Mouse (Mus musculus): Measurements from ENCODE around the gene Il5. TPM values are rescaled to one million over a fixed set of nuclear protein-coding genes. Genes with fewer than 3 reads are reported as not detected.

Il5 gene
- polyA plus RNA-seq, 1 experiment from 2014 or later = not detected

DNA sequence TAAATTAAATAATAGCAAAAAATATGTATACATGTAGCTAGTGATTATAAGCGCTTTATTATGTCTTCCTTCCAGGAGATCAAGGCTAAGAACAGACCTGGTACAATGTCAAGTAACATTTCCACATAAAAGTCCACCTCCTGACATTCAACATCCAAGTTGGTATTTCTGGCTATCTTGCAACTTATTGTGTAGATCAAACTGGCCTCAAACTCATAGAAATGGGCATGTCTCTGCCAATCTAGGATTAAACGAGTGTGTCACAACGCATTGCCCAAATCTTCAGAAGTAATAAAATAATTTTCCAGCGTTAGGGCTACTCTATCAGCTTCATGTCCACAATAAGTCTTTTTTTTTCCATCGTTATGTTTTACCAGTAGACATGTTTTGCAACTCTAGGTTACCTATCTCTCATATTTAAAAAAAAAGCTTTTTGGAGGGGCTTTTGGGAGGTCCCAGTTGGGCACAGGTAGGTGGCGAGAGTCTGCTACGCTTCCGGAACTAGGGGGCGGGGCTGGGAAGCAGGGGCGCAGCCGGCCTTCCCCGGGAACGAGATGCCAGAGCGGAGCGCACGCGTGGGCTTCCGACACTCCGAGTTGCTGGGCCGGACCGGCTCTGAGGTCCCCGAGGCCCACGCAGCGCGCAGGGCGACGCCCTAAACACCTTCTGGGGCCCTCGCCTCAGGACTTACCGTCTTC lies 14.2 kb upstream of the Il5 start:
- H3K9ac ChIP-seq (ENCODE audit: low read depth, low read length) = peak overlapping the region; percentile 87
- H3K9me3 ChIP-seq (replicated peaks; ENCODE audit: control insufficient read depth, low read length) = no peaks in the 10 kb centered on the region
- ATAC-seq (replicated peaks; ENCODE audit: insufficient number of reproducible peaks, low FRiP score, low TSS enrichment) = peak; percentile 66; the same call in 1 of the 2 replicates
- 0 out of 2 replicates have a peak, but pooled peaks cover 3% of the 10 kb centered on the region for H3K36me3 ChIP-seq (ENCODE audit: control insufficient read depth, insufficient read depth, low read length)
- no peaks in the 10 kb centered on the region for H3K4me1 ChIP-seq (ENCODE audit: control insufficient read depth, insufficient read depth, low read length)
- H3K4me3 ChIP-seq (ENCODE audit: low read depth, low read length) = peak overlapping the region; percentile 82
- H3K27ac ChIP-seq (ENCODE audit: low read depth, low read length) = peak overlapping the region; percentile 87
- peak overlapping the region; percentile 82 for H3K4me2 ChIP-seq
- 7% methylated on average over 29 of the region's 29 CpGs for WGBS (ENCODE audit: insufficient replicate concordance)
- no peaks in the 10 kb centered on the region for H3K27me3 ChIP-seq (ENCODE audit: control insufficient read depth, insufficient read depth, low read length)

GRCm38 (mm10) chr11:53706934-53707717 lies 13.5 kb upstream of the Il5 start, which contains the start of gene Rad50:
Gene Rad50 (minus strand): TSS chr11:53707319.
- Histone ChIP-seq H3K9ac (ENCODE audit: low read depth, low read length) (peak within 1 kb of the TSS; percentile 87), H3K4me1 (ENCODE audit: control insufficient read depth, insufficient read depth, low read length) (no peaks in the 10 kb centered on the region), H3K4me3 (ENCODE audit: low read depth, low read length) (peak within 1 kb of the TSS; percentile 82), H3K9me3 (replicated peaks; ENCODE audit: control insufficient read depth, low read length) (no peaks in the 10 kb centered on the region), H3K27ac (ENCODE audit: low read depth, low read length) (peak within 1 kb of the TSS; percentile 87), H3K4me2 (peak within 1 kb of the TSS; percentile 82), H3K36me3 (ENCODE audit: control insufficient read depth, insufficient read depth, low read length) (no peaks in the 10 kb centered on the region), H3K27me3 (ENCODE audit: control insufficient read depth, insufficient read depth, low read length) (no peaks in the 10 kb centered on the region)
- peak; percentile 91 for ATAC-seq (replicated peaks; ENCODE audit: insufficient number of reproducible peaks, low FRiP score, low TSS enrichment)
- WGBS (ENCODE audit: insufficient replicate concordance) = 3% methylated on average over 55 of the region's 55 CpGs

DNA sequence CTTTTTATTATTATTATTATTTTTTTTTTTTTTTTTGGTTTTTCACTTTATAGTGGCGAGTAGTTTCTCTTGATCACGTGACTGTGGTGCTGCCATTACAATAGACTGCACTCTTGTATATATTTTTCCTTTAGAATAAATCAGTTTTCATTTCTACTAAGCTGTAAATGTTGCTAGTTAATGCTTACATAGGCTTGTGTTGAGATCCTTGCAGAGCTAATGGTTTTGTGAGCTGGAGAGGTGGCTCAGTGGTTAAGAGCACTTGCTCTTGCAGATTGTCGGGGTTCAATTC lies 12.9 kb upstream of the Il5 start:
- H3K9me3 ChIP-seq (replicated peaks; ENCODE audit: control insufficient read depth, low read length) = no peaks in the 10 kb centered on the region
- H3K4me3 ChIP-seq (ENCODE audit: low read depth, low read length) = peak overlapping the region; percentile 82
- peak overlapping the region; percentile 82 for H3K4me2 ChIP-seq
- peak overlapping the region; percentile 87 for H3K9ac ChIP-seq (ENCODE audit: low read depth, low read length)
- H3K4me1 ChIP-seq (ENCODE audit: control insufficient read depth, insufficient read depth, low read length) = no peaks in the 10 kb centered on the region
- no peaks in the 10 kb centered on the region for H3K27me3 ChIP-seq (ENCODE audit: control insufficient read depth, insufficient read depth, low read length)
- H3K27ac ChIP-seq (ENCODE audit: low read depth, low read length) = no peak overlapping the region
- WGBS (ENCODE audit: insufficient replicate concordance) = 83% methylated on average over 3 of the region's 3 CpGs
- no peak for ATAC-seq (replicated peaks; ENCODE audit: insufficient number of reproducible peaks, low FRiP score, low TSS enrichment)
- H3K36me3 ChIP-seq (ENCODE audit: control insufficient read depth, insufficient read depth, low read length) = no peaks in the 10 kb centered on the region

DNA sequence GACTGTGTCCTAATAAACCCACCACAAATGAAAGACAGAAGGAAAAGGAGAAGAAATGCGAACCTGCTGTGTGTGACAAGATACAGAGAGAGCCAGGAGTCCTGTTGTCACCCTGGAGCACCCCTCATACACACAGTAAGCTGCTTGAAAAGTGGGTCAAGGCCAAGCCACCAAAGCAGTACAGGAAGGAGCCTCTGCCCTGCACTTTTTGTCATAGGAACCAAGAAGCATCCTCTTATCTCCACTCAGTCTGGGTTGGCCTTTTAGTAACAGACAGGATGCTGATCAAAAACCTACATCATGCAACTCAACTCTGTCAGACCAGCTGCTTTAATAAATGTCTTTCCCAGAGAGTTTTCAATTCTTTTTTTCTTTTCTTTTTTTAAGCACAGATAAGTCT lies 893 bp upstream of the Il5 start:
- Histone ChIP-seq H3K27me3 (ENCODE audit: control insufficient read depth, insufficient read depth, low read length) (no peaks in the 10 kb centered on the region), H3K9ac (ENCODE audit: low read depth, low read length) (no peak overlapping the region), H3K27ac (ENCODE audit: low read depth, low read length) (no peak overlapping the region), H3K4me3 (ENCODE audit: low read depth, low read length) (no peak overlapping the region), H3K9me3 (replicated peaks; ENCODE audit: control insufficient read depth, low read length) (no peaks in the 10 kb centered on the region), H3K4me1 (ENCODE audit: control insufficient read depth, insufficient read depth, low read length) (no peaks in the 10 kb centered on the region), H3K4me2 (no peak overlapping the region), H3K36me3 (ENCODE audit: control insufficient read depth, insufficient read depth, low read length) (no peaks in the 10 kb centered on the region)
- no peak for ATAC-seq (replicated peaks; ENCODE audit: insufficient number of reproducible peaks, low FRiP score, low TSS enrichment)
- WGBS (ENCODE audit: insufficient replicate concordance) = 71% methylated on average over 1 of the region's 1 CpGs

DNA sequence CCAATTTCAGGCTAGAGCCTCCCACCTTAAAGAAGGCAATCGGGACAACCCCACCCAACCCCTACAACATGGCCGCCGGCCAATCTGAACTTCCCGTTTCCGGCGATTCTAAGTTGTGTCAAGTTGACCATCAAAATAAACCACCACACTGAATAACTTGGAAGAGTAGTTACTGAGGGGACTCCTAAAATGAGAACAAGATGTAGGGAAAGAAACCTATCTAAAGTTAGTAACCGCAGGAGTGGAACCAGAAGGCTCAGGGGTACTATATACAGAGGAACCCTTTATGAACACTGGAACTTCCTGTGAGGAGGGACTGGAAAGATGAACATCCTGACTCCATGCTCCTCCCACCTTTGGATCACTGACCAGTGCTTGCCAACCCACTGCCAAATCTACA lies 10.9 kb downstream of the Il5 start:
- WGBS (ENCODE audit: insufficient replicate concordance) = 88% methylated on average over 7 of the region's 7 CpGs

DNA sequence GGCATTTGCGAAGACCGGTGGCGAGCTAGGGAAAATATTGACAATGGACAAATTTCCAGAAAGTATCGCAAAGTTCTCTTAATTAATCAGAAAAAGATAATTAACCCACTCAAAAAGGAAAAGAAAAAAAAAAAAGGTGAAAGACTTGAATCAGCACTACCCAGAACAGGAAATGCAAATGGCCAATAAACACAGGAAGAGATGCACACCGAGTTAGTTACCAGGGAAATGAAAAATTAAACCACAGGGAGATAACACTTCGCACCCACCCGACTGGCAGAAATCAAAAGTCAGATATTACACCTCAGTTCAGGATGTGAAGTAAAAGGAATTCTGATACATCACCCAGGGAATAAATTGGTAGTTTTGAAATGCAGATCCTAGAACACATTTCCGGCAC lies 11.7 kb downstream of the Il5 start:
- Histone ChIP-seq H3K27ac (ENCODE audit: low read depth, low read length) (no peak overlapping the region), H3K27me3 (ENCODE audit: control insufficient read depth, insufficient read depth, low read length) (no peaks in the 10 kb centered on the region), H3K4me1 (ENCODE audit: control insufficient read depth, insufficient read depth, low read length) (no peaks in the 10 kb centered on the region), H3K9me3 (replicated peaks; ENCODE audit: control insufficient read depth, low read length) (no peaks in the 10 kb centered on the region), H3K4me3 (ENCODE audit: low read depth, low read length) (no peak overlapping the region), H3K9ac (ENCODE audit: low read depth, low read length) (no peak overlapping the region), H3K36me3 (ENCODE audit: control insufficient read depth, insufficient read depth, low read length) (no peaks in the 10 kb centered on the region), H3K4me2 (no peak overlapping the region)
- WGBS (ENCODE audit: insufficient replicate concordance) = 79% methylated on average over 8 of the region's 8 CpGs
- ATAC-seq (replicated peaks; ENCODE audit: insufficient number of reproducible peaks, low FRiP score, low TSS enrichment) = no peak

More for the DNA sequence above, 10.9 kb downstream of the Il5 start:
- no peaks in the 10 kb centered on the region for H3K9me3 ChIP-seq (replicated peaks; ENCODE audit: control insufficient read depth, low read length)
- H3K27me3 ChIP-seq (ENCODE audit: control insufficient read depth, insufficient read depth, low read length) = no peaks in the 10 kb centered on the region
- no peaks in the 10 kb centered on the region for H3K36me3 ChIP-seq (ENCODE audit: control insufficient read depth, insufficient read depth, low read length)
- H3K4me1 ChIP-seq (ENCODE audit: control insufficient read depth, insufficient read depth, low read length) = no peaks in the 10 kb centered on the region
- no peak overlapping the region for H3K27ac ChIP-seq (ENCODE audit: low read depth, low read length)
- no peak overlapping the region for H3K4me2 ChIP-seq
- H3K4me3 ChIP-seq (ENCODE audit: low read depth, low read length) = no peak overlapping the region
- ATAC-seq (replicated peaks; ENCODE audit: insufficient number of reproducible peaks, low FRiP score, low TSS enrichment) = no peak
- no peak overlapping the region for H3K9ac ChIP-seq (ENCODE audit: low read depth, low read length)

DNA sequence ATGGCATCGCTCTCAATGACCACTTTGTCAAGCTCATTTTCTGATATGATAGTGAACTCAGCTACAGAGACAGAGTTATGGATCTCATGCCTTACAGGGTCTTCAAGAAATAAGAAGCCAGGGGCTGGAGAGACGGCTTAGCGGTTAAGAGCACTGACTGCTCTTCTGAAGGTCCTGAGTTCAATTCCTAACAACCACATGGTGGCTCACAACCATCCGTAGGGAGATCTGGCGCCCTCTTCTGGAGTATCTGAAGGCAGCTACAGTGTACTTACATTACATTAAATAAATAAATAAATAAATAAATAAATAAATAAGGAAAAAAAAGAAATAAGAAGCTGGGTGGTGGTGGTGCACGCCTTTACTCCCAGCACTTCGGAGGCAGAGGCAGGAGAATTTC lies 13.2 kb downstream of the Il5 start:
- no peaks in the 10 kb centered on the region for H3K27me3 ChIP-seq (ENCODE audit: control insufficient read depth, insufficient read depth, low read length)
- ATAC-seq (replicated peaks; ENCODE audit: insufficient number of reproducible peaks, low FRiP score, low TSS enrichment) = no peak
- no peaks in the 10 kb centered on the region for H3K9me3 ChIP-seq (replicated peaks; ENCODE audit: control insufficient read depth, low read length)
- no peaks in the 10 kb centered on the region for H3K36me3 ChIP-seq (ENCODE audit: control insufficient read depth, insufficient read depth, low read length)
- no peak overlapping the region for H3K27ac ChIP-seq (ENCODE audit: low read depth, low read length)
- no peak overlapping the region for H3K9ac ChIP-seq (ENCODE audit: low read depth, low read length)
- H3K4me2 ChIP-seq = no peak overlapping the region
- 78% methylated on average over 7 of the region's 7 CpGs for WGBS (ENCODE audit: insufficient replicate concordance)
- H3K4me3 ChIP-seq (ENCODE audit: low read depth, low read length) = no peak overlapping the region
- H3K4me1 ChIP-seq (ENCODE audit: control insufficient read depth, insufficient read depth, low read length) = no peaks in the 10 kb centered on the region

DNA sequence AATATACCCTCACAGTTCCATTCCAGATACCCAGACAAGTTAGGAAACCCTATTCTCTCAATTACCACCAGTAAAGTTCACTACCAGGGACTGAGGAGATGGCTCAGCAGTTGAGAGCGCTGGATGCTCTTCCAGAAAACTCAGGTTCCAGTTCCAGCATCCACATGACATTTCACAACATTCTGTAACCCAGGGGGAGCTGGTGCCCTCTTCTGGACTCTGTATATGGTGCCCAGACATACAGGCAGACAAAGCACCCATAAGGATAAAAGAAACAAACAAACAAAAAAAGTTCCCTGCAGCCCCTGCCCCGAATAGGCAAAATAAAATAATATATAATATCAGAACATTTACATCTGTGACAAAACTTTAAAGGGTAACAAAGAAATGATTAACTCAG lies 13.8 kb downstream of the Il5 start:
- Histone ChIP-seq H3K27ac (ENCODE audit: low read depth, low read length) (no peak overlapping the region), H3K4me2 (no peak overlapping the region), H3K27me3 (ENCODE audit: control insufficient read depth, insufficient read depth, low read length) (no peaks in the 10 kb centered on the region), H3K9ac (ENCODE audit: low read depth, low read length) (no peak overlapping the region), H3K9me3 (replicated peaks; ENCODE audit: control insufficient read depth, low read length) (no peaks in the 10 kb centered on the region), H3K4me1 (ENCODE audit: control insufficient read depth, insufficient read depth, low read length) (no peaks in the 10 kb centered on the region), H3K4me3 (ENCODE audit: low read depth, low read length) (no peak overlapping the region), H3K36me3 (ENCODE audit: control insufficient read depth, insufficient read depth, low read length) (no peaks in the 10 kb centered on the region)
- WGBS (ENCODE audit: insufficient replicate concordance) = 82% methylated on average over 2 of the region's 2 CpGs
- ATAC-seq (replicated peaks; ENCODE audit: insufficient number of reproducible peaks, low FRiP score, low TSS enrichment) = no peak

Data from heart, embryonic 11.5 days (tissue).